Mouse (Mus musculus): ENCODE results near the gene Olfr1163. TPM values are rescaled to one million over a fixed set of nuclear protein-coding genes. Genes with fewer than 3 reads are reported as not detected.
"Not testable (repeated sequence)": the region's sequence is repeated elsewhere in the genome, so short reads cannot be mapped to it uniquely, and the experiment has no call there.

Gene Olfr1163
- not detected for total RNA-seq (2021)
- long read RNA-seq, experiment 1 = 0 reads
- long read RNA-seq, experiment 2 = 0 reads

DNA sequence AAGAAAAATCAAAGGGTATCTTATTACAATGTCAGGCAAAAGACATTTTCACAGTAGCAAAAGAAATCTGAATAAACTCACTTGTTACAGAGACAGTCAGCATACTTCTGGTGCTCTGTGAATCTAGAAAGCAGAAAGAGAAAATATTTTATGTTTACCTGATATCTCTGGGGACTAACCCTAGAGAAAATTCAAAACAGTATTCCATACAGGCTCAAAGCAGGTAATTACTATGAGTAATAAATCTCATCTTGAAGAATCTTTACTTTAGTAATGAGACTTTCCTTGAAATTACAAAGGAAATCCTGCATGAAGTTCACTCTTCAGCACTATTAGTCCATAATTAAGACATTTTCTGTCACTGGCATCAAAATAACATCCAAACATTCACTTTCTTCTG, at the start of gene Olfr1163:
Olfr1163 (minus strand) TSS at position 101 of the 400 bp plus-strand sequence.
- intact Hi-C loops (cut with DNase I; ENCODE audit: low total_unique reads) = no loop called here
- no peak for DNase-seq

DNA sequence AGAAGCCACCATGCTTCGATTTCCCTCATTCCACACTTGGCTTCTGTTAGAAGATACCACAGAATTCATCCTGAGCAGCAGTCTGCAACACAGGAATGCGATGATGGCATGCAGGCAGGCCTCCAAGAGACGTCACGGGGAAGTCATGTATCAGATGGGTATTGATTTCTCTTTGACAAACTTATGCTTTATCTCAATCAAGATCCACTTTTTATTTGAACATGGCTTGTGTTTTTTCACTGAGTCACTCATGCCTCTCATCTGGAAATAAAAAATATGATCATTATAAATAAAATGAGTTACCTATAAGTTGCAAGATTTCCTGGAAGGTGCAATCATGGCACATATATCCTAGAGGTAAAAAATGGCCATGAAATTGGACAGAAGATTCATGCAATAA, 22.2 kb upstream of the Olfr1163 start, which contains the start of gene Olfr1164:
Olfr1164 (minus strand) TSS at position 101 of the 400 bp plus-strand sequence.
- no peak for DNase-seq
- intact Hi-C loops (cut with DNase I; ENCODE audit: low total_unique reads) = no loop called here

DNA sequence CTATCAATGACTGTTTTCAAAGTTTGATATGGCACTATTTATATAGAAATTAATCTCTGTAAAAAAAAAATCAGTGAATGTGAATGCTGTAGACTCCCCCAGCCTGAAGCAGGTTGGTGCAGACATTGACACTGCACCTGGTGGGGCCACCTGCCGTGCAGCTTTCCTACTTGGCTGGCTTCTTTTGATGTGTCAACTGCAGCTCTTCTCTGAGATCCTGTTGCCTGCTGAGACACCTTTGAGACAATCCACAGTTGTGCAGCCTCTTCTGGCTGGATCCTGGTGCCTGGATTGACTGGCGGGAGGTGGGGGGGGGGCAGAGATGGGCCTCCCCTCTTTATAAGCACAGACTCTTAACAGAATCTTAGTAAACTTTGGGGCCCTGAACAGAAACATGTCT, 8.0 kb downstream of the Olfr1163 start:
- intact Hi-C loops (cut with DNase I; ENCODE audit: low total_unique reads) = no loop called here
- no peak for DNase-seq

DNA sequence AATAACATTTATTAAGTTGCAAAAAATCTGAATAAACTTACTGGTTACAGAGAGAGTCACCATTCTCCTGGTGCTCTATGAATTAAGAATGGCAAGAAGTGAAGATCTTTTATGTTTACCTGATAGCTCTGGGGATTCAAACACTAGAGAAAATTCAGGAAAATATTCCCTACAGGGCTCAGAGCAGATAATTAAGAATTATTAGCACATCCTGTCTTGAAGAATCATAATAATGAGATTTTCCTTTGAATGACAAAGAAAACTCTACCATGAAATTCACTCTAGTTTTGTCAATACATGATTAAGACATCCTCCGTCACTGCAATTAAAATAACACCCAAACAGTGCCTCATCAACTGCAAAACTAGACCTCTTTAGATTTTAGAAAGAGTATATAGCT, 20.6 kb downstream of the Olfr1163 start, which contains the start of gene Olfr1162:
Olfr1162 (minus strand) TSS at position 101 of the 400 bp plus-strand sequence.
- no peak for DNase-seq
- intact Hi-C loops (cut with DNase I; ENCODE audit: low total_unique reads) = no loop called here

DNA sequence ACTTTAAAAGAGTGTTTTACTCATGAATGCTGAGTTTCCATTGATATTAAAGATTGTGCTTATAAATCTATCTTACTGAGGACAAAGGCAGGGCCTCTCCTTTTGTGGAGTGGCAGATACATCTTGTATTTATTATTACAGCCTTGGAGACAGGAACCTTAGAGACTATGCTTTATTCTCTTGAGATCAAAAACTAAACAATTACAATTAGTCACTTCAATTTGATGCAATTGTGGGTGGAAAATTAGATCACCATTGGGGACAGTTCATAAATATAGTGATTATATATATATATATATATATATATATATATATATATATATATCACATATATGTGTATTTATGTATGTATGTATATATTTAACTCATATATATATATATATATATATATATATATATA, 34.0 kb downstream of the Olfr1163 start, which contains the start of gene Olfr73:
Olfr73 (minus strand) TSS at position 101 of the 400 bp plus-strand sequence.
- DNase-seq = no peak
- intact Hi-C loops (cut with DNase I; ENCODE audit: low total_unique reads) = no loop called here

DNA sequence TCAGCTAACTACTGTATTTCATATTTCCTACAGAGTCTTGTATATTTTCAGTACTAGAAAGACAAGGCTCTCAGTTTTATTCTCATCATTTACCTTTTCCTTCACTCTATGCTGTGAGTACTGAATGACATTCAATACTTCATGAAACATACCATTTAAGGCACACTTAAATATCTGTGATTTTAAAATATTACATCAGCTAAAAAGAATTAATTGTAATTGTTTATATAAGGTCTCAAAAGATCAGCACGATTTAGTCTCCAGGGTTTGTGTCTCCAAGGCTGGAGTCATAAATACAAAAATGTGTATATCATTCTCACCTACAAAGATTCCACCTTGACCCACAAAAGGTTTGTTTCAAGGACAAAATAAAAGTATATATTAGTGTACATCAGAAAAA, 49.2 kb downstream of the Olfr1163 start, which contains the start of gene Olfr1161:
Olfr1161 (plus strand) TSS at position 301 of the 400 bp plus-strand sequence.
- intact Hi-C loops (cut with DNase I; ENCODE audit: low total_unique reads); DNase-seq: not testable (repeated sequence)

Other genes with a start within 250 kb of the Olfr1163 start
- not detected for gene Olfr1148, start 241.3 kb downstream of the Olfr1163 start, total RNA-seq (2021)
- not detected for gene Olfr1150-ps1, start 227.8 kb downstream of the Olfr1163 start, total RNA-seq (2021)
- not detected for gene Olfr1151, start 216.0 kb downstream of the Olfr1163 start, total RNA-seq (2021)
- gene Olfr1152, start 205.3 kb downstream of the Olfr1163 start, total RNA-seq (2021) = not detected
- gene Olfr1153, start 176.9 kb downstream of the Olfr1163 start, total RNA-seq (2021) = not detected
- not detected for gene Olfr1154, start 166.7 kb downstream of the Olfr1163 start, total RNA-seq (2021)
- not detected for gene Olfr1155, start 126.7 kb downstream of the Olfr1163 start, total RNA-seq (2021)
- gene Olfr1156, start 118.7 kb downstream of the Olfr1163 start, total RNA-seq (2021) = not detected
- not detected for gene Olfr1157, start 103.5 kb downstream of the Olfr1163 start, total RNA-seq (2021)
- gene Olfr74, start 97.2 kb downstream of the Olfr1163 start, total RNA-seq (2021) = not detected
- gene Olfr1158, start 81.7 kb downstream of the Olfr1163 start, total RNA-seq (2021) = not detected
- not detected for gene Olfr1160, start 63.6 kb downstream of the Olfr1163 start, total RNA-seq (2021)
- not detected for gene Olfr1161, start 49.1 kb downstream of the Olfr1163 start, total RNA-seq (2021)
- gene Olfr73, start 34.1 kb downstream of the Olfr1163 start, total RNA-seq (2021) = not detected
- not detected for gene Olfr1162, start 20.7 kb downstream of the Olfr1163 start, total RNA-seq (2021)
- not detected for gene Olfr1164, start 22.1 kb upstream of the Olfr1163 start, total RNA-seq (2021)
- gene Olfr1166, start 56.4 kb upstream of the Olfr1163 start, total RNA-seq (2021) = not detected
- gene Olfr1167, start 83.4 kb upstream of the Olfr1163 start, total RNA-seq (2021) = not detected
- gene Olfr1168, start 110.0 kb upstream of the Olfr1163 start, total RNA-seq (2021) = not detected
- not detected for gene Olfr1170, start 156.5 kb upstream of the Olfr1163 start, total RNA-seq (2021)
- not detected for gene Olfr1173, start 208.0 kb upstream of the Olfr1163 start, total RNA-seq (2021)
- not detected for gene Olfr1174-ps, start 243.3 kb upstream of the Olfr1163 start, total RNA-seq (2021)

Measured in gastrocnemius, postnatal 14 days (tissue).